Mouse (Mus musculus) heart, adult 2 months (tissue): ENCODE measurements around the gene Zswim8.

ENCODE experiments used
- CTCF ChIP-seq: fragments of 200-600 bp; IDR thresholded peaks from 2 replicates; pipeline ENCODE4 v1.8.1; 2022; ENCODE audit warnings: antibody characterized with exemption, mild to moderate bottlenecking, moderate library complexity
- EP300 ChIP-seq: fragments of 200-500 bp; IDR thresholded peaks from 2 replicates; pipeline ENCODE4 v1.6.1; 2011; ENCODE audit warnings: low read depth, low read length, control low read depth; ENCODE audit not compliant: insufficient read depth
- POLR2A ChIP-seq: fragments of 200-500 bp; IDR thresholded peaks from 2 replicates; pipeline ENCODE4 v1.6.1; 2011; ENCODE audit warnings: mild to moderate bottlenecking, low read depth, low read length, control low read depth; ENCODE audit not compliant: insufficient read depth

DNA sequence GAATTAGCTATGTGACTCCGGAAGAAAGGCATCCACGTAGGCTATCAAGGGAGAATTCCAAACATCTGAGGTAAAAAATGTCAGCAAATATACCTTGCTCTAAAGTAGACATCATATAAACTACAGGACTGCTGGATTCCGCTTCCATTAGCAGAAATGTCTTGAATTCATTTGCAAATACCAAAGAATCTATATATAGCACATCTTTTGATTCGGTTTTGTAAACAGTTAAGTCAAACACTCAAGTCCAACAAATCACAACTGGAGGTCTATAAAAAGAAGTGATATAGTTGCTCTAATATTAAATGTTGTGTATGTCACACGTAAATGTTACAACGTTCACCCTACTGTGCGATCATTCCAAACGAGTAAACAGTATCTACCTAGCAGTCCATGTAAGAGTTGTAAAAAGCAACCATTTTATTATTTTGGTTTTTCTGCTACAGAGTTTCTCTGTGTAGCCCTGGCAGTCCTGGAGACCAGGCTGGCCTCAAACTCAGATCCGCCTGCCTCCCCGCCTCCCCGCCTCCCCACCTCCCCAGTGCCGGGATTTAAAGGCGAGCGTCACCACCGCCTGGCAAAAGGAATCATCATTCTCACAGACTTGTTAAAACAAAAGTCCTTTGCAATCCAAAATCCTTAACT is 5.1 kb upstream of the Zswim8 start:
- TF ChIP-seq POLR2A, result no peak
- no peak for TF ChIP-seq CTCF
- TF ChIP-seq EP300, result no peak
